Mouse (Mus musculus) liver, embryonic 12.5 days (tissue): Measurements from ENCODE around the gene Dido1. TPM values are rescaled to one million over a fixed set of nuclear protein-coding genes. Genes with fewer than 3 reads are reported as not detected.
A peak's percentile ranks its signal among the peaks of the same experiment; 100 is the strongest.

Experiments
- ATAC-seq: fragments of 200-750 bp; cut with Nextera tagmentation; 2 replicates; pipeline ENCODE4 v1.8.0; 2017; ENCODE audit warnings: moderate number of reproducible peaks, mild to moderate bottlenecking, moderate library complexity
- H3K27ac ChIP-seq: fragments of 300-500 bp; sonication (generic); 2 replicates; pipeline ENCODE4 v1.5.1; 2016; ENCODE audit warnings: mild to moderate bottlenecking
- H3K27me3 ChIP-seq: fragments of 300-500 bp; sonication (generic); replicated peaks from 2 replicates; pipeline ENCODE4 v1.6.1; 2016; ENCODE audit warnings: mild to moderate bottlenecking, moderate library complexity
- H3K36me3 ChIP-seq: fragments of 300-500 bp; sonication (generic); 2 replicates; pipeline ENCODE4 v1.6.1; 2016; ENCODE audit warnings: mild to moderate bottlenecking, moderate library complexity
- H3K4me1 ChIP-seq: fragments of 300-500 bp; sonication (generic); 2 replicates; pipeline ENCODE4 v1.6.1; 2016
- H3K4me2 ChIP-seq: fragments of 300-500 bp; sonication (generic); 2 replicates; pipeline ENCODE4 v1.6.1; 2016; ENCODE audit warnings: mild to moderate bottlenecking, moderate library complexity
- H3K4me3 ChIP-seq: fragments of 300-500 bp; sonication (generic); 2 replicates; pipeline ENCODE4 v1.5.1; 2016; ENCODE audit warnings: mild to moderate bottlenecking, moderate library complexity
- H3K9ac ChIP-seq: fragments of 300-500 bp; sonication (generic); 2 replicates; pipeline ENCODE4 v1.6.1; 2016; ENCODE audit warnings: mild to moderate bottlenecking, moderate library complexity
- H3K9me3 ChIP-seq: fragments of 300-500 bp; sonication (generic); replicated peaks from 2 replicates; pipeline ENCODE4 v1.6.1; 2016; ENCODE audit warnings: mild to moderate bottlenecking, moderate library complexity
- WGBS: fragments of 180-500 bp; shearing (Covaris S2); methylation state at CpG from one replicate; pipeline ENCODE4 v1.1.7; 2016; ENCODE audit not compliant: insufficient replicate concordance; 5-methylcytosine and 5-hydroxymethylcytosine counted together
- polyA plus RNA-seq: library from polyadenylated mRNA; unstranded; fragments of >200 nt; fragmentation: Nextera tagmentation; extraction: Ambion mirVana; gene quantifications from 2 replicates; pipeline ENCODE4 v1.2.1, GENCODE M21; 2016

Dido1 gene
- polyA plus RNA-seq, 1 experiment from 2014 or later: 21.5 TPM

GRCm38 (mm10) chr2:180610283-180610682 lies 99.5 kb downstream of the Dido1 start:
- 34% methylated on average over 4 of the region's 4 CpGs for WGBS
- Histone ChIP-seq H3K4me3 (no peak overlapping the region), H3K27ac (no peak overlapping the region), H3K4me1 (no peaks in the 10 kb centered on the region), H3K36me3 (no peaks in the 10 kb centered on the region), H3K9ac (no peak overlapping the region), H3K27me3 (no peaks in the 10 kb centered on the region), H3K4me2 (no peak overlapping the region), H3K9me3 (no peaks in the 10 kb centered on the region)
- ATAC-seq: peak; percentile 71

Other genes starting within 250 kb of the Dido1 start
- gene Ntsr1, start 210.0 kb downstream of the Dido1 start, polyA plus RNA-seq: 0.12 and 0.31 TPM in 2 replicates
- gene Mrgbp, start 128.7 kb downstream of the Dido1 start, polyA plus RNA-seq: 15.2 and 15.6 TPM in 2 replicates
- 31.6 and 32.5 TPM in 2 replicates for gene Ogfr, start 120.8 kb downstream of the Dido1 start, polyA plus RNA-seq
- gene Col9a3, start 112.2 kb downstream of the Dido1 start, polyA plus RNA-seq: 2.4 and 2.9 TPM in 2 replicates
- gene Tcfl5, start 67.3 kb downstream of the Dido1 start, polyA plus RNA-seq: 0.08 and 0.26 TPM in 2 replicates
- 102 and 111 TPM in 2 replicates for gene Gid8, start 118 bp upstream of the Dido1 start, polyA plus RNA-seq
- gene Slc17a9, start 15.3 kb upstream of the Dido1 start, polyA plus RNA-seq: 4.3 and 4.9 TPM in 2 replicates
- not detected in 2 replicates for gene Bhlhe23, start 66.9 kb upstream of the Dido1 start, polyA plus RNA-seq
- gene Ythdf1, start 210.9 kb upstream of the Dido1 start, polyA plus RNA-seq: 42.3 and 42.6 TPM in 2 replicates
- gene Birc7, start 219.0 kb upstream of the Dido1 start, polyA plus RNA-seq: not detected in 2 replicates
- 2.4 and 3.4 TPM in 2 replicates for gene Nkain4, start 244.7 kb upstream of the Dido1 start, polyA plus RNA-seq